Mouse (Mus musculus): ENCODE data around the gene Zc2hc1c. TPM values are rescaled to one million over a fixed set of nuclear protein-coding genes. Genes with fewer than 3 reads are reported as not detected.
A peak's percentile ranks its signal among the peaks of the same experiment; 100 is the strongest.
"Not testable (repeated sequence)": the region's sequence is repeated elsewhere in the genome, so short reads cannot be mapped to it uniquely, and the experiment has no call there.

The Zc2hc1c gene
- total RNA-seq, 2 experiments from 2014 or later = 1.4 to 2.0 TPM

GRCm38 (mm10) chr12:85281756-85282155 is 6.6 kb upstream of the Zc2hc1c start:
- not testable (repeated sequence) for DNase-seq (ENCODE audit: low spot score in 2 of 2)

- DNase-seq (ENCODE audit: low spot score in 2 of 2) = no peak
Measured at GRCm38 (mm10) chr12:85284331-85284730, 4.1 kb upstream of the Zc2hc1c start.

- no peak for DNase-seq (ENCODE audit: low spot score in 2 of 2)
Measured at GRCm38 (mm10) chr12:85284996-85285395, 3.4 kb upstream of the Zc2hc1c start.

GRCm38 (mm10) chr12:85286941-85287340 is 1.4 kb upstream of the Zc2hc1c start:
- DNase-seq (ENCODE audit: low spot score in 2 of 2) = no peak

- DNase-seq (ENCODE audit: low spot score in 2 of 2) = peak in 1 of 2 experiments; percentile 11
Measured at GRCm38 (mm10) chr12:85287809-85288485, 444 bp upstream of the Zc2hc1c start, which contains the start of gene Acyp1. TSS of gene Acyp1 (minus strand) at chr12:85288438.

GRCm38 (mm10) chr12:85289157-85290000 is 988 bp downstream of the Zc2hc1c start:
- no peak for DNase-seq (ENCODE audit: low spot score in 2 of 2)

- no peak for DNase-seq (ENCODE audit: low spot score in 2 of 2)
Measured at GRCm38 (mm10) chr12:85290633-85291032, 2.2 kb downstream of the Zc2hc1c start.

GRCm38 (mm10) chr12:85291541-85291940 is 3.1 kb downstream of the Zc2hc1c start:
- no peak for DNase-seq (ENCODE audit: low spot score in 2 of 2)

- no peak for DNase-seq (ENCODE audit: low spot score in 2 of 2)
Measured at GRCm38 (mm10) chr12:85292288-85292687, 3.9 kb downstream of the Zc2hc1c start.

GRCm38 (mm10) chr12:85292906-85293305 is 4.5 kb downstream of the Zc2hc1c start:
- no peak for DNase-seq (ENCODE audit: low spot score in 2 of 2)

GRCm38 (mm10) chr12:85295506-85295905 is 7.1 kb downstream of the Zc2hc1c start:
- DNase-seq (ENCODE audit: low spot score in 2 of 2) = no peak

- no peak for DNase-seq (ENCODE audit: low spot score in 2 of 2)
Measured at GRCm38 (mm10) chr12:85296915-85297314, 8.5 kb downstream of the Zc2hc1c start.

GRCm38 (mm10) chr12:85297345-85297997 is 9.1 kb downstream of the Zc2hc1c start:
- DNase-seq (ENCODE audit: low spot score in 2 of 2) = no peak

- DNase-seq (ENCODE audit: low spot score in 2 of 2) = no peak
Measured at GRCm38 (mm10) chr12:85298127-85298834, 9.9 kb downstream of the Zc2hc1c start.

GRCm38 (mm10) chr12:85298835-85299180 is 10.4 kb downstream of the Zc2hc1c start:
- DNase-seq (ENCODE audit: low spot score in 2 of 2) = no peak

GRCm38 (mm10) chr12:85303256-85303655 is 14.9 kb downstream of the Zc2hc1c start:
- DNase-seq (ENCODE audit: low spot score in 2 of 2) = no peak

- DNase-seq (ENCODE audit: low spot score in 2 of 2) = no peak
Measured at GRCm38 (mm10) chr12:85304725-85305124, 16.3 kb downstream of the Zc2hc1c start.

GRCm38 (mm10) chr12:85305247-85305892 is 17.0 kb downstream of the Zc2hc1c start:
- DNase-seq (ENCODE audit: low spot score in 2 of 2) = peak; percentile 45 to 77

GRCm38 (mm10) chr12:85308651-85309050 is 20.3 kb downstream of the Zc2hc1c start:
- no peak for DNase-seq (ENCODE audit: low spot score in 2 of 2)

- DNase-seq (ENCODE audit: low spot score in 2 of 2) = no peak
Measured at GRCm38 (mm10) chr12:85330153-85330552, 41.8 kb downstream of the Zc2hc1c start.
